Mouse (Mus musculus): ENCODE measurements at regions not wholly inside any gene's neighbourhood (a gene's known extent, or its start where the extent isn't known, plus 50 kb on each side); places are given as distances from the start of the nearest gene placed in this dataset.

DNA sequence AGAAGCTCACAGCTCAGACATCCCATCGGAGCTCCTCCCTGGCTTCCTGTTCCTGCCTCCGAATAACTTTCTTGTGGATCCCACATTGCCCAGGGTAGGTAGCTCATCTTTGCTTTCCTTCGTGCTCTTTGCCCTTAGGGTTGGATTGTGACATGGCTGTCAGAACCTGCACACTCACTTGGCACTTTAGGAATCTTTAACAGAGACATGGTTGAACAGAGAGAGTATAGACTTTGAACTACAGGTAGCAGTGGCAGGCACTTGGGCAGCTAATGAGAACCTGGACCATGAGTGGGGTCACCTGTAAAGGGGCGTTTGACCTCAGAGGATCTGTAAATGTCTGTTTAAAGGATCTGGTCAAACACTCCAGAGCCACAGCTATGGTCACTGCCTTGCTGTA lies 62.4 kb upstream of the Sall1 start:
- TF ChIP-seq POLR2A (IDR thresholded peaks at IDR 0.05; ENCODE audit: borderline replicate concordance, extremely low read depth, insufficient read depth, insufficient read length, poor library complexity, severe bottlenecking) (no peak), CTCF (IDR thresholded peaks at IDR 0.05; ENCODE audit: borderline replicate concordance, extremely low read depth, insufficient read depth, insufficient read length) (no peak)
- no peak for DNase-seq (ENCODE audit: low read depth)

GRCm38 (mm10) chr8:89097396-89097795 lies 53.4 kb upstream of the Sall1 start:
- TF ChIP-seq POLR2A (IDR thresholded peaks at IDR 0.05; ENCODE audit: borderline replicate concordance, extremely low read depth, insufficient read depth, insufficient read length, poor library complexity, severe bottlenecking) (no peak), CTCF (IDR thresholded peaks at IDR 0.05; ENCODE audit: borderline replicate concordance, extremely low read depth, insufficient read depth, insufficient read length) (no peak)
- no peak for DNase-seq (ENCODE audit: low read depth)
